Mouse (Mus musculus): ENCODE data around the gene Smpdl3a. TPM values are rescaled to one million over a fixed set of nuclear protein-coding genes. Genes with fewer than 3 reads are reported as not detected.
A peak's percentile ranks its signal among the peaks of the same experiment; 100 is the strongest.

Smpdl3a gene
- 42.2 and 43.4 TPM in 2 replicates for polyA plus RNA-seq (2014; fragmentation: Nextera tagmentation; extraction: Ambion mirVana)

DNA sequence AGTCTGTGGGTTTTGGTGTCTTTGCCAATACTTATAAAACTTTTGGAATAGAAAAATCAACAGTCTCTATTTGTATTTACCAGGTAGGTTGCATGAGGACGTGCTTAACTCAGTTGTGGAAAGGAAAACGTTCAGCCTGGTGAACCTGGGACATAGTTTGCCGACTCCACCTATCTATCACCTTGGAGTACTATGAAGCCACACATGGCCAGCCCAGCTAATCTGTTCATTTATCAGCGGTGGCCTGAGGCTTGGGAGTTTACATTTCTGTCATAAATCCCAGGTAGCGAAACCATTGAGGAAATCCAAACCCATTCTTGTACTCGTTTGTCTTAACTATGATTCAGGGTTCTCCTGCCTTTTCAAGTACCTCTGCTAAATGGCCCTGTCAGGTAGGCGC, at the start of gene Smpdl3a:
Gene Smpdl3a (plus strand): TSS at position 318 of the 400 bp plus-strand sequence.
- Histone ChIP-seq H3K4me1 (ENCODE audit: control insufficient read depth, insufficient read depth, low read length) (0 out of 2 replicates have a peak, but pooled peaks cover 3% of the 10 kb centered on the region), H3K4me3 (ENCODE audit: low read depth, low read length) (peak within 1 kb of the TSS; percentile 62), H3K9me3 (ENCODE audit: control insufficient read depth, low read length) (no peaks in the 10 kb centered on the region), H3K36me3 (ENCODE audit: control insufficient read depth, insufficient read depth, low read length) (no peaks in the 10 kb centered on the region), H3K27ac (ENCODE audit: low read depth, low read length) (peak within 1 kb of the TSS; percentile 68), H3K9ac (replicated peaks; ENCODE audit: low read depth, low read length) (peak within 1 kb of the TSS; percentile 80), H3K4me2 (ENCODE audit: low read depth, low read length) (peak within 1 kb of the TSS; percentile 98), H3K27me3 (ENCODE audit: control insufficient read depth, insufficient read depth, low read length) (no peaks in the 10 kb centered on the region)
- 81% methylated on average over 7 of the region's 7 CpGs for WGBS
- no peak for ATAC-seq (ENCODE audit: low read depth)

- no peak overlapping the region for H3K27ac ChIP-seq (ENCODE audit: low read depth, low read length)
Observed at GRCm38 (mm10) chr10:57745452-57745851, 48.7 kb upstream of the Smpdl3a start.

DNA sequence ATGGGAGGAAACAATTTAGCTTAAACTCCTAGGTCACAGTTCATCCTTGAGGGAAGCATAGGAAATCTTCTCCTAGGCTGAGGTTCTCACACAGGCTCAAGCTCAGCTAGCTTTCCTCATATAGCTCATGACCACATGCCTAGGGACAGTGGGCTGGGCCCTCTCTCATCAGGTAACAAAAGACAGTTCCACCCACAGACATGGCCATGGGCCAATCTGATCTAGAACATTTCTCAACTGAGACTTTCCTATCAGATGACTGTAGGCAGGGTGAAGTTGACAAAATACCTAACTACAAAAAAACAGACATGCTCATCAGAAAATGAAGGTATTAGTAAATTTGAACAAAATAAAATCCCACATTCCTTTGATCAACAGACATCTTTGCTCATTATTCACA, 47.0 kb upstream of the Smpdl3a start:
- Histone ChIP-seq H3K4me1 (ENCODE audit: control insufficient read depth, insufficient read depth, low read length) (no peaks in the 10 kb centered on the region), H3K36me3 (ENCODE audit: control insufficient read depth, insufficient read depth, low read length) (no peaks in the 10 kb centered on the region), H3K27me3 (ENCODE audit: control insufficient read depth, insufficient read depth, low read length) (no peaks in the 10 kb centered on the region), H3K4me2 (ENCODE audit: low read depth, low read length) (no peak overlapping the region), H3K9ac (replicated peaks; ENCODE audit: low read depth, low read length) (no peak overlapping the region), H3K4me3 (ENCODE audit: low read depth, low read length) (no peak overlapping the region), H3K27ac (ENCODE audit: low read depth, low read length) (no peak overlapping the region), H3K9me3 (ENCODE audit: control insufficient read depth, low read length) (no peaks in the 10 kb centered on the region)
- ATAC-seq (ENCODE audit: low read depth): no peak

More at GRCm38 (mm10) chr10:57745452-57745851, 48.7 kb upstream of the Smpdl3a start:
- Histone ChIP-seq H3K36me3 (ENCODE audit: control insufficient read depth, insufficient read depth, low read length) (no peaks in the 10 kb centered on the region), H3K4me3 (ENCODE audit: low read depth, low read length) (no peak overlapping the region), H3K4me2 (ENCODE audit: low read depth, low read length) (no peak overlapping the region), H3K9me3 (ENCODE audit: control insufficient read depth, low read length) (no peaks in the 10 kb centered on the region), H3K27me3 (ENCODE audit: control insufficient read depth, insufficient read depth, low read length) (no peaks in the 10 kb centered on the region), H3K4me1 (ENCODE audit: control insufficient read depth, insufficient read depth, low read length) (no peaks in the 10 kb centered on the region), H3K9ac (replicated peaks; ENCODE audit: low read depth, low read length) (no peak overlapping the region)
- ATAC-seq (ENCODE audit: low read depth): no peak

GRCm38 (mm10) chr10:57753343-57753742, 40.8 kb upstream of the Smpdl3a start:
- ATAC-seq (ENCODE audit: low read depth): no peak
- no peak overlapping the region for H3K9ac ChIP-seq (replicated peaks; ENCODE audit: low read depth, low read length)
- H3K4me3 ChIP-seq (ENCODE audit: low read depth, low read length): no peak overlapping the region
- H3K4me1 ChIP-seq (ENCODE audit: control insufficient read depth, insufficient read depth, low read length): no peaks in the 10 kb centered on the region
- H3K4me2 ChIP-seq (ENCODE audit: low read depth, low read length): no peak overlapping the region
- H3K27me3 ChIP-seq (ENCODE audit: control insufficient read depth, insufficient read depth, low read length): no peaks in the 10 kb centered on the region
- H3K27ac ChIP-seq (ENCODE audit: low read depth, low read length): no peak overlapping the region
- no peaks in the 10 kb centered on the region for H3K9me3 ChIP-seq (ENCODE audit: control insufficient read depth, low read length)
- H3K36me3 ChIP-seq (ENCODE audit: control insufficient read depth, insufficient read depth, low read length): no peaks in the 10 kb centered on the region
- WGBS: 93% methylated on average over 1 of the region's 1 CpGs

DNA sequence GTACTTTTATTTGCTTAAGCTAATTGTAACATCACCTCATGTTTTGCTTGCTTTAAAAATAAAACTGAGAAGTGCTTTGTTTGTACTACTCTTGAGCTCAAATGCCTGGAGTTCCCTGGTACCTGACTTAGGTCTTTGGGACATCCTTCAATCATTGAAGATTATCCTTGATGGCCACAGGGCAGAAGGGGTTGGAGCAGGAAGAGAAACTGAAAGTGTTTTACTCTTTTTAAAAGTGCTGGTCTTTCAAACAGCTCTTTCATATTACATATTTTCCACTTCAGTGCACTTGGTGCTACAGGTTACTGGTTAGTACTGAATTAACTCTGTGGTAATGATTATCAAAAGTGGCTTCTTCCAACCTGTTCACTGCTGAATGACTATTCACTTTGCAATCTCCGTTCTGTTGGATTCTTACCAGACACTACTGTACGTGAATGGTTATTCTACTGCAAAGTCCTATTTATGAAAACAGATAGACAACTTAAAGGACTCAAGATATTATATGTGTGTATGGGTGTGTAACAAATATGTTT, 38.9 kb upstream of the Smpdl3a start:
- H3K27ac ChIP-seq (ENCODE audit: low read depth, low read length): no peak overlapping the region
- ATAC-seq (ENCODE audit: low read depth): no peak
- no peaks in the 10 kb centered on the region for H3K4me1 ChIP-seq (ENCODE audit: control insufficient read depth, insufficient read depth, low read length)
- no peak overlapping the region for H3K4me2 ChIP-seq (ENCODE audit: low read depth, low read length)
- H3K36me3 ChIP-seq (ENCODE audit: control insufficient read depth, insufficient read depth, low read length): no peaks in the 10 kb centered on the region
- H3K9me3 ChIP-seq (ENCODE audit: control insufficient read depth, low read length): no peaks in the 10 kb centered on the region
- no peaks in the 10 kb centered on the region for H3K27me3 ChIP-seq (ENCODE audit: control insufficient read depth, insufficient read depth, low read length)
- no peak overlapping the region for H3K4me3 ChIP-seq (ENCODE audit: low read depth, low read length)
- H3K9ac ChIP-seq (replicated peaks; ENCODE audit: low read depth, low read length): no peak overlapping the region
- 97% methylated on average over 2 of the region's 2 CpGs for WGBS

DNA sequence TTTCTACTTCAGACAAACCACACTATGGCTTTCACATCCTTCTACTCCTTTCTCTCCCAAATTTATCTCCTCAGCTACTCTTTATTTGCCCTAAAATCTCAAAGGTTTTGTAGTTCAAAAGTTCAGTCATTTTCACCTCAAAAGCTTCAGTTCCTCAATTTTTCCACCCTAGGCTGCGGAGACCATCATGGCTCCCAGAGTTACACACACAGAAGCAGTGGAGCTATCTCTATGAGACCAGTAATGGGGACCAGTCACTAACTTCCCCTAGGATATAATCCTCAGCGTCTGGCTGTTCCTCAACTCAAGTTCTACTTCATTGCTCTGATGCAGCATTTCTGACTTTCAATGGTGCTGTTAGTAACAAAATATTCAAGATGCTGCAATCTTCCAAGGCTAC, 35.1 kb upstream of the Smpdl3a start:
- Histone ChIP-seq H3K4me2 (ENCODE audit: low read depth, low read length) (no peak overlapping the region), H3K27ac (ENCODE audit: low read depth, low read length) (no peak overlapping the region), H3K4me3 (ENCODE audit: low read depth, low read length) (no peak overlapping the region), H3K9ac (replicated peaks; ENCODE audit: low read depth, low read length) (no peak overlapping the region), H3K27me3 (ENCODE audit: control insufficient read depth, insufficient read depth, low read length) (no peaks in the 10 kb centered on the region), H3K4me1 (ENCODE audit: control insufficient read depth, insufficient read depth, low read length) (no peaks in the 10 kb centered on the region), H3K36me3 (ENCODE audit: control insufficient read depth, insufficient read depth, low read length) (no peaks in the 10 kb centered on the region), H3K9me3 (ENCODE audit: control insufficient read depth, low read length) (no peaks in the 10 kb centered on the region)
- WGBS: 92% methylated on average over 2 of the region's 2 CpGs
- ATAC-seq (ENCODE audit: low read depth): no peak

DNA sequence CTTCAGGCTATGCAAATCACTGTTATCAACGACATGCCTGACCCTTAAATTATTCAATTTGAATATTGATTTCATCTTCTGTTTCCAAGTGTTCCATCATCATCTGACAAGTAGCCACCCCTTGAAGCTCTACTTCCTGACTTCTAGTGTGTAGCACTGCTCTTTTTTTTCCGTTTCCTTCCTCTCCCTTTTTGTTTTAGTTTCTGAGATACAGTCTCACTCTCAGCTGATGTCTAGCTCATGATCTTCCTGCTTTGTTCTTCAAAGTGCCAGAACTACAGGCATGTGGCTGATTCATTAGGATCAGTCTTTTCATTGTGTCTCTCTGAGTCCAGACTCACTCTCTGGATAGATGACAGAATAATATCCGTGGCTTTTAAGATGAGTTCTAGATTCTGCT, 33.4 kb upstream of the Smpdl3a start:
- H3K27me3 ChIP-seq (ENCODE audit: control insufficient read depth, insufficient read depth, low read length): no peaks in the 10 kb centered on the region
- no peak for ATAC-seq (ENCODE audit: low read depth)
- H3K9me3 ChIP-seq (ENCODE audit: control insufficient read depth, low read length): no peaks in the 10 kb centered on the region
- H3K27ac ChIP-seq (ENCODE audit: low read depth, low read length): no peak overlapping the region
- no peaks in the 10 kb centered on the region for H3K36me3 ChIP-seq (ENCODE audit: control insufficient read depth, insufficient read depth, low read length)
- no peak overlapping the region for H3K4me2 ChIP-seq (ENCODE audit: low read depth, low read length)
- no peak overlapping the region for H3K9ac ChIP-seq (replicated peaks; ENCODE audit: low read depth, low read length)
- no peak overlapping the region for H3K4me3 ChIP-seq (ENCODE audit: low read depth, low read length)
- H3K4me1 ChIP-seq (ENCODE audit: control insufficient read depth, insufficient read depth, low read length): no peaks in the 10 kb centered on the region
- WGBS: 72% methylated on average over 3 of the region's 3 CpGs

GRCm38 (mm10) chr10:57763044-57763443, 31.1 kb upstream of the Smpdl3a start:
- Histone ChIP-seq H3K9ac (replicated peaks; ENCODE audit: low read depth, low read length) (no peak overlapping the region), H3K36me3 (ENCODE audit: control insufficient read depth, insufficient read depth, low read length) (no peaks in the 10 kb centered on the region), H3K9me3 (ENCODE audit: control insufficient read depth, low read length) (no peaks in the 10 kb centered on the region), H3K4me2 (ENCODE audit: low read depth, low read length) (no peak overlapping the region), H3K27me3 (ENCODE audit: control insufficient read depth, insufficient read depth, low read length) (no peaks in the 10 kb centered on the region), H3K4me1 (ENCODE audit: control insufficient read depth, insufficient read depth, low read length) (no peaks in the 10 kb centered on the region), H3K4me3 (ENCODE audit: low read depth, low read length) (no peak overlapping the region), H3K27ac (ENCODE audit: low read depth, low read length) (no peak overlapping the region)
- WGBS: 36% methylated on average over 1 of the region's 1 CpGs
- no peak for ATAC-seq (ENCODE audit: low read depth)

DNA sequence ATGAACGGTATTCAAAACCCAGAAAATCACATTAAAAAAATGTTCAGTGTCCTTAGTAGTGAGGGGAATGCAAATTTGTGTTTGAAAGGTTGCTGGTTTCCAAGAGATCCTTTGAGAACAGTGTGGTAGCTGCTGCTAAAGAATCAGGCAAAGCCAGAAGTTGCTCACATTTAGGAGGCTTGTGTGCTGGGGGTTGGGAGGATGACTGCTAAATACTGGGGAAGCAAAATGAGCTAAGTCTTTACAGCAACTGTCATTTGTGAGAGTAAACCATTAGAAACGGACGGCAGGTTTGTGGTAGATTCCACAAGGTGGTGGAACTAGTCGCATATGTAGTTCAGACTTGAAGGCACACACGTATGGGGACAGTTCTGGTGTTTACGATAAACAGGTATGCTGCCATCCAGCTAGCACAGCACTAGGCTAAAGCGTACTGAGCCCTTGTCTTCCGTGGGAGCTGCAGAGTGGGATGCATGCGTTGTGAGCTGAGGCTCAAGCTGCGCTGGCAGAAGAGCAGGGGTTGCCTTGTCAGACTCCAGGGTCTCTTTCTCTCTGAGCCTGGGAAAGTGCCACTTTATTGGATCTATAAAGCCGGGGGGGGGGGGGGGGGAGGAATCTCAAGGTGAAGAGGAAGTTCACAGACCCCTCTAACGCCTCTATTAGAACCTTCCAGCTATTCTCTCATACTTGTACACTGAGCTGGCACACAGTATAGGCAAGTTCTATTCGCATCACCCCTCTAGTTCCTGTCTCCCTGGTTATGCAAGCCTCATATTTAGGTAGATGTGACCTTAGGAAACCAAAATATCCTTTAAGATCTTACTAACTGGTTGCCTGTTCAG, 10.6 kb upstream of the Smpdl3a start:
- Histone ChIP-seq H3K4me2 (ENCODE audit: low read depth, low read length) (peak overlapping the region; percentile 50; the same call in 1 of the 2 replicates), H3K9me3 (ENCODE audit: control insufficient read depth, low read length) (no peaks in the 10 kb centered on the region), H3K9ac (replicated peaks; ENCODE audit: low read depth, low read length) (no peak overlapping the region), H3K4me3 (ENCODE audit: low read depth, low read length) (0 out of 2 replicates have a peak overlapping the region, but pooled peaks have one; percentile 10), H3K27ac (ENCODE audit: low read depth, low read length) (peak overlapping the region; percentile 83), H3K4me1 (ENCODE audit: control insufficient read depth, insufficient read depth, low read length) (peaks cover 4% of the 10 kb centered on the region; the same call in 1 of the 2 replicates), H3K36me3 (ENCODE audit: control insufficient read depth, insufficient read depth, low read length) (no peaks in the 10 kb centered on the region), H3K27me3 (ENCODE audit: control insufficient read depth, insufficient read depth, low read length) (no peaks in the 10 kb centered on the region)
- peak; percentile 78 for ATAC-seq (ENCODE audit: low read depth)
- 7% methylated on average over 12 of the region's 13 CpGs for WGBS

Data from neural tube, embryonic 14.5 days (tissue).